Mouse (Mus musculus): ENCODE measurements around the gene Ctcfl.
"Not testable (repeated sequence)": the region's sequence is repeated elsewhere in the genome, so short reads cannot be mapped to it uniquely, and the experiment has no call there.

The Ctcfl gene

DNA sequence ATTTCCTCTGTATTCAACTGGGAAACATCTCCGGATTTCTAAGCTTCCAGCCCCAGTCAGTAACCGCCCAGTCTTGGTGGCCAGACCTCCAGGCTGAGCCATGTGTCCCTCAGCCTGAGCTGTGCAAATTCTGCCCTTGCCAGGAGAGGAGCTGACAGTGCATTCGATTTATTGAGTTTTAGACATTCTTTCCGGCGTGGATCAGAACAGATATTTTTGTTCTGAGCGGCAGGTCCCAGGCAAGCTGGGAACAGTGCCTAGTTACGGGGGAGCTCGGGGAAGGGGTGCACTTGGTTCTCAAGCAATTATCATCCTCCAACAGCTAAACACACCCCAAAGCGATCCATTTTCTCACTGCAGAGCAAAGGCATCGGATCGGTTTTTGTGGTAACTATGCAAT lies 24.3 kb upstream of the Ctcfl start:
- DNase-seq (ENCODE audit: low spot score in 2 of 2) = no peak

DNA sequence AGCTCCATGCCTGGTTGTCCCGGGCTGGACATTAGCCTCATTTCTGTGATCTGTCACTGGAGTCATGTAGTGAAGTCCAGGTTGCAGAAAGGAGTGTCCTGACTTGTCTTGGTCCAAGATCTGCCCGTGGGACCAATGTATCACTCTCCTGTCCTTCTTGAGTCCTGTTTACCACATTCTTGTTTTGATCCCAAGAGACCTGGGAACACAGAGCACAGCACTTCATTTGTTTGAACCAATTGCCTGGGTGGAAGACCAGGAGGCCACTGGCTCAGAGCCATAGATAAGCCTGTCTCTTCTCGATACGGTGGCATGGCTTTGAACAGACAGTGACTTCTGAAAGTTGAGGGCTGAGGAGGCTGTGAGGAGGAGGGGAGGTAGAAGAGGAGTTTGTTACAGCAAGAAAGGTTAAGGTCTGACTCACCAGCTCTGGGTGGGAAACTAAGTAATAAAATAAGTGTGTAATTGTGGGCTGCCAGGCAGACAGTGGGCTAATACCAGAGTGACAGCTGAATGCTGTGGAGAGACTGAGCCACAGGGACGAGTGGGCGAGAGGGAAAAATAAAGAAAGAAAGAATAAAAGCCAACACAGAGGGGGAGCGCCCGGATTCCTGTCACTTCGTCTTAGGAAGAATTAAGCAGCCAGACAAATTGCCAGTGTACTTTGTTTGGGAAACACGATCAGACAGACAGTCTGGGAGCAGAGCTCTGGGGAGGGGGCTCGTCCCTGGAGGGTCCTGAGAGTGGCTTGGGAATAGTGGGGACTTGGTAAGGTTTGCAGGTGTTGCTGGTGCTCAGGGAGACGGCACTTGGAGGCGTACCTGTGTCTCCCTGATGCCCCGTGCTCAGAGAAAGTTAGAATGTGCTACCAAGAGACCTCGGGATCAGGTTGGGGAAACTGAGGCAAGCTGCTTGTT lies 19.3 kb upstream of the Ctcfl start:
- no peak for DNase-seq (ENCODE audit: low spot score in 2 of 2)

DNA sequence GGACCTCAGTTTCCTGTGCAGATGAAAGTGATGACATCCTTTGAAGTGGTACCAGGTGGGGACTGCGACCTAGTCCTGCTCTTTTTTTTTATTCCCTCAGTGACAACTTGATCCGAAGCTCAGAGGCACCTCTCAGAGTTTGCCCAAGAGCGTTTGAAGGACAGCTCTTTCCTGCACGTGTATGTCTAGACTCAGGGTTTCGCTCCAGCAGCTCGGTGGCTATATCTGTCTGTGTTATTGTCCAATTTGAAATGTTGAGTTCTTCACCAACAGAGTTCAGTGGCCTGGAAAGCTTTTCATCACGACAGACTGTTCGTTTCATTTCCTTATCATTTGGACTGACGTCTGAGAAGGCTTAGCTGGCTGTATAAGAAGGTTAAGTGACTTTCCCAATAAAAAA lies 15.4 kb upstream of the Ctcfl start:
- no peak for DNase-seq (ENCODE audit: low spot score in 2 of 2)

DNA sequence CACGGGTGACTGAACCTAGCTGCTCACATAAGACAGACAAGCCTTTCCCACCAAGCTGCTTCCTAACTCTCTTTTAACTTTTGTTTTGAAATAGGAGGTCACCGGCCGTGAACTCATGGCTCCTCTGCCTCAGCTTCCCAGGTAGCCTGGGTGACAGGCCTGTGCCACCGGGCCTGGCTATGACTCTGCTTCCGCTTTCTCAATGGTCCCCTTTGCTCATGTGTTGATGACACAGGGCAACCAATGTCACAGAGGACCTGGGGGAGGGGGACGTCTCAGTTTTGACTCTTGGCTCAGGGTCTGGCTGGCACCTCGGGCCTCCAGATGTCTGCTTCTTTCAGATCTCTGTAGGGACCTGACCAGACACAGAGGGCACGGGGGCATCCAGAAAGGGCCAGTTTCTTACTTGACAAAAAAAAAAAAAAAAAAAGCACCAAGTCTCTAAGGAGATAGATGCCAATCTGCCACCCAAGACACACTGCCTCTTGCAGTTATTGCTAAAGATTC lies 13.5 kb upstream of the Ctcfl start:
- DNase-seq (ENCODE audit: low spot score in 2 of 2) = no peak

DNA sequence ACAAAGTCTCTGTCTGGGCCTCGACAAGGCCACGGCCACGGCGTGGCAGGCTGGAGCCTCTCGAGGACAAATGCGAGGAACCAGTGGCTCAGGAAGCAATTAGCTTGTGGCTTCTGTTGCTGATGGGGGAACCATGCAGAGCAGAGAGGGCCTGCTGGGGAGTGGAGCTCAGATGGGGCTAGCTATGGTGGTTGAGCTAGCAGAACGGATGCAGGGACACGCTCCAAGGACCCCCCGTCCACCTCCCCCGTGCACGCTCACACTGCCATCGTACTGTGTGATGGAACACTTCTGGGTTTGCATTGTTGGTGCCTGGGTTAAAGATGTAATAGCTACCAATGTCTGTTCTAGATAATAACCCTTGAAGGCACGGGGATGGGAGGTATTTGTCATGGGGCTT lies 12.9 kb upstream of the Ctcfl start:
- DNase-seq (ENCODE audit: low spot score in 2 of 2) = no peak

DNA sequence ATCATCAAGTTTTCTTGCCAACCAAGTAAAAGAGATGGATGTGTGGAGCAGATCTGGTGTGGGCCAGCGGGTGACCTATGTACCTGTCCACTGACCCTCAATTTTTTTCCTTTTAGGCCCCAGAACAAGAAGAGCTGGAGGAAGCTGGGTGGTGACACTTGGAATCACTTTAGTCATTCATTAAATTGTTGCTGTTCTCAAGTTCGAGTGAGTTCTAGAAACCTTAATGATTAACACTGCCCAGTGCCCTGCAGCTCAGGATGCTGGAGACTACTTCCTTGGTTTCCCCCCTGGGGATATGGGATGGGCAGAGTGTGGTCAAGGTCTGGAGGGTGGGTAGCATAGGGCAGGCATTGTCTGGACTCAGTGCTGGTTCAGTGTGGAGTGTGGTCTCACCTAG lies 9.8 kb upstream of the Ctcfl start:
- no peak for DNase-seq (ENCODE audit: low spot score in 2 of 2)

DNA sequence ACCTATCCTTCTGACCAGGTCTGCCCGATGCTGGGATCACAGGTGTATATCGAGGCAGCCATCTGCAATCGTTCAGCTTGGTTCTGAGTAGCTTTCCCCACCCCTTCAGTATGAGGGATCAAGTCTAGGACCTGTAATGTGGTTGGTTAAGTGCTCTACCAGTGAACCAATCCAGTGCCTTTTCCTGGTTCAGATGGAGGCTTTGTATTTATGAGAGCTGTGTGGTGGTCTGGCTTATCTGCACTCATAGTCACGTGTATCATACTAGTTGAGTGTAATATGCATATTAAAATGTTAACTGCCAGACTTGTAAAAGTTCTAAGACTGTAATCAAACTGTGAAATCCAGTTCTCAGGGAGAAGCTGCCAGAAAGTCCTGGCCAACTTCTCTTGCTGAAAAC lies 7.1 kb upstream of the Ctcfl start:
- no peak for DNase-seq (ENCODE audit: low spot score in 2 of 2)

DNA sequence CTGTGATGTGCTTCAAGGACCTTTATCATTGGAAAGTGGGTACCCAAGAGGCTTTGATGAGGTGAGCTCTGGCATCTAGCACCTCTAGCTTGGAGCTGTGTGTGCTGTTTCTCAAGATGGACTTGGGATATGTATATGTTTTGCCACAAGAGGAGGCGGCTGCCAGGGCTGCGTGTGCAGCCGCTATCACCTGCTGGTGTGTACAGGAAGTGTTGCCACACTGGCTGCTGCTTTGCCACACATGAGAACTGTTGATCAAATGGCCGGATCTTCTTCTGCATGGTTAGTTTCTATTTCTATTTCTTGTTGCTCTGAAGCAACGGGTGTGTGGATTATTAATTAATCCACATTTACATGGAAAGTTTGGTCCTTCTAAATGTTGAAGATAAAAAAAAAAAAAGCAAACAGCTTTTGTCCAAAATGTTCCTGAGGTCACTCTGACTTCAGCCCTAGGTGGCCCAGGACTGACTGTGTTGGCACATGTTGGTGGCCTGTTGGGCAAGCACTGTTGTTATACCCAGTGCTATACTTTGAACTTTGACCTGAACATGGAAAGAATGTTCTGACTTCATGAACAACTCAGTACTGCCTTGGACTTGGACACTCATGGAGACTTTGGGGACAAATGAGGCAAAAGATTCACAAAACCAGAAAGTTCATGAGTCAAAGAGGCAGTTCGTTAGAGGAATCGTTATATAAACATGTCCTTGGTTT lies 4.9 kb upstream of the Ctcfl start:
- DNase-seq (ENCODE audit: low spot score in 2 of 2) = no peak

DNA sequence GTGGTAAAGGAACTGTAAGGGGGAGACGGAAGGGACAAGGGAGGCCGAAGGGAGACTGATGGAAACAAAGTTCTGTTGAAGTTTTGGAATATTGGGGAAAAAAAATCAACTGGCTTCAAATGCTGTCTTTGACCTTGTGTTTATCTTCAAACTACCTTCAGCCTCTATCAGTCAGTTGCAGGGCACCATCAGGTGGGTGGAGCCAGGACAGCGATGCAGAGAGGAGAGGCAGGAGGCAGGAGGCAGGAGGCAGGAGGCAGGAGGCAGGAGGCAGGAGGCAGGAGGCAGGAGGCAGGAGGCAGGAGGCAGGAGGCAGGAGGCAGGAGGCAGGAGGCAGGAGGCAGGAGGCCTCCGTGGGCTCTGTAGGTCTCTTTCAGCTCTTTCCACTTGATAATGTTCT lies 792 bp upstream of the Ctcfl start:
- DNase-seq (ENCODE audit: low spot score in 2 of 2) = not testable (repeated sequence)

DNA sequence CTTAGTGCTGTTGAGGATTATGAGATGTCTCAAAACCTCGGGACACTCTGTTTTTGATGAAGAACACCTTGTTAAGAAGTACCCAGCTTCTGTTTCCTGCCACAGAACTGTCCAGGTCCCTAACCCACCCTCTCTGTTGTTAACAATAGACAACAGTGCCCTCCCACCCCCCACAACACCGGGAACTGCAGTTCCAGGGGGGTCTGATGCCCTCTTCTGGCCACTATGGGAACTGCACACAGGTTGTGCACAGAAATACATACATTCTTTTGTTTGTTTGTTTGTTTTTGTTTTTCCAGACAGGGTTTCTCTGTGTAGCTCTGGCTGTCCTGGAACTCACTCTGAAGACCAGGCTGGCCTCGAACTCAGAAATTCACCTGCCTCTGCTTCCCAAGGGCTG lies 5.5 kb downstream of the Ctcfl start:
- not testable (repeated sequence) for DNase-seq (ENCODE audit: low spot score in 2 of 2)

DNA sequence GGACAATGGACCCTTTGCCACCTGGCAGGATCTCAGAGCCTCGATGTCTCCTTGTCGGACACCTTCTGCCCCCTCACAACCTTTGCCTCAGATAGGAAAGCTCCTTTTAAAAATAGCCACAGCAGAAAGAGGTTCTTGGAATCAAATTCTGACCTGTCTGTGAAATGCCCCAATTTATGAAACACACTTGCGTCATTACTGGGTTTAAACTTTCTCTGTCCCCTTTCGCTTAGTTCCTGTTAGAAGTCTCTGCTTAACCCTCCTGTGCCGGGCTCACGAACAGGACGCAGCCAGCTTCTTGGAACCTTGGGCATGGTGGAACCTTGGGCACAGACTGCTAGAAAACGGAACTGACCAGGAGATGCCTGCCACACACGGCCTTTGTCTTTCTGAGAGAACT lies 8.8 kb downstream of the Ctcfl start:
- no peak for DNase-seq (ENCODE audit: low spot score in 2 of 2)

DNA sequence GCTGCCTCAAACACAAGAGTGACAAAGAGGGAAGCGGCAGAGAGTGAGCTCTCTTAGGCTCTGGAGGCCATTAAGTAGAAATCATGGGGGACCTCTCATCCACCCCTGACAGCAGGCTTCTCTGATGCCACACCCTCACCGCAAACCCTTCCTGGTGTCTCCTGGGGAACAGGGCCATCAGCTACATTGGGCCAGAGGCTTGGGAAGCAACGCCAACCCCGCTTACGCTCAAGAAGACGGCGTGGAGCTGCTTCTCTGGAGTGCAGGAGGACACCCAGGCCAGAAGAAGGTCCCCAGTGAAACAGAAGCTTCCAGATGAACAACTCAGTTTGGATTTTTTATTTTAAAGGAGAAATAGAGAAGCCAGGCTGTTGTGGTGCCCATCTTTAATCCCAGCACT lies 9.8 kb downstream of the Ctcfl start:
- no peak for DNase-seq (ENCODE audit: low spot score in 2 of 2)

DNA sequence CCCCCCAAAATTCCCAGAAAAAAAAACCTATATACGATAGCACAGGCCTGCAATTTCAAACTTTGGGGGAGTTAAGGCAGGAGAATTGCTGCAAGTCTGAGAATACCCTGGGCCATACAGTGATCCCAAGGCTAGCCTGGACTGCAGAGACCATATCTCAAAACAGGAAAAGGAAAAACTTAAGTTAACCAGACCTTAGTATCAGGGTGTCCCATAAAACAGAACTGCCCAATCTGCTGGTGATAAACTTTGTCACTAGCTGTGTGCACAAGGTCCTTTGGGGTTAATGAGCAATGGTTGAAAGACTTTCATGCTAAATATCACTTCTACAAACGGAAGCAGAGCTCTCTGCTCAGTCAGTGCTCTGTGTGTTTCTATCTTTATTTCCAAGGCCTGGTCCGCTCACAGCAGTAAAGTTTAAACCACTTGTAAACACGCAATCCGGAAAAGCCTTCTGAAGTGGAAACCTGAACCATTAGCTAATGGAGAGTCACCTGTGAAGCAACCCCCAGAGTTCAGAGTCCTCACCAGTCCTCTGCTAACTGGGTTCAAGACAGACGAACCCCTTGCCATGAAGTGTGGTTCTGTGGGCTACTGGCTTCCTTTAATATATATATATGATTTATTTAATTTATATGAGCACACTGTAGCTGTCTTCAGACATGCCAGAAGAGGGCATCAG lies 10.7 kb downstream of the Ctcfl start:
- no peak for DNase-seq (ENCODE audit: low spot score in 2 of 2)

DNA sequence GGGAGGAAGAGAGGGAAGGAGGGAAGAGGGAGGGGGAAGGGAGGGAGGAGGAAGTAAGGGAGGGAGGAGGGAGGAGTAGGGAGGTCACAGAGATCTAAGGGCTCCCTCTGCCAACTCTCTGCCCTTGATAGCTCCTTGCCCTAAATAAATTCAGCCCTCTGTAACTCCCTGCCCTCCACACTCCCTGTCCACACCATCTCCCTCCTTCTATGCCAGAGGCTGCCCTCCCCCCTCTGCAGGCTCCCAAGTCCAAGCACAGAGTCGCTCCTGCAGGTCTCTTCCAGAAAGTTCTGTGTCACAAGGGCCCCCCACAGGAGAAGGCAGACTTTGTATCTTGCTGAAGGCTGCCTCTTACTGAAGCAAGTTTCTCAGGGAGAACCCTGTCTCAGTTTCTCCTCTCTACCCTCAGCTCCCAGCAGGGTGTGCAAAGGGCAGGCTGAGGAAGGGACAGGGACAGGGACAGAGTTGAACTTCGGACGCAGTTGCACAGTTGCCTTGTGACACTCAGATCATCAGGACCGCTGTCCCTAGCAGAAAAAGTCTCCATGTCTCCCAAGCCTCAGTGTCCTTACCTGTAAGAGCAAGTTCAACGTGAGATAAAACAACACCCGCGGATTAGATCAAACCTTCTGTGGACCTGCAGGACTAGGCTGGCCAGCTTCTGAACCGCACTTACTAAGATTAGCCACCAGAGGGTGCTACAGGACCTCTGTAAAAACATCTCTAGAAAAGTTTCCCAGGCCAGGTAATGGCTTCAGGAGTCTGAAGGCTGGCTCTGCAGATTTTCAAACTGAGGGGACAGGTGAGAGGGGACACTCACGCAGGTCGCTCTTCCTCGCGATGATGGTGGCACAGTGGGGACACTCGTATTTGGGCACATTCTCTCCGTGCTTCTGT lies 12.2 kb downstream of the Ctcfl start:
- no peak for DNase-seq (ENCODE audit: low spot score in 2 of 2)

DNA sequence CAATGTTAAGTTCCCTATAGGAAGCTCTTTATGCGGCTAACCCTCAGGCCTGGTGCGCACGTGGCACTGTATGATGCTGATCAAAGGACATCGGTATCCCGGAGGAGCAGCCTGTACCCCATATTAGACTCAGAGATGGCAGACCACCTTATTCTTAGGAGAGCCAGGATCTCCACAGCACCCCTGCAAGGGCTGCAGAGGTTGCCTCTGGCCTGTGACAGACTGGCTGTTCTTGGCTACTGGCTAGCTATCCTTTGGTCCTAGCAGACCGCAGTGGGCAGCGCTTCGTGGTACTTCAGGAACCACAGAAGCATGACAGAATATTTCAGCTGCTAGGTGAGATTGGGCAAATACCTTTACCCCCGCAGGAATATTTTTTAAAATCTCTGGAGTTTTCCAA lies 12.9 kb downstream of the Ctcfl start:
- DNase-seq (ENCODE audit: low spot score in 2 of 2) = no peak

DNA sequence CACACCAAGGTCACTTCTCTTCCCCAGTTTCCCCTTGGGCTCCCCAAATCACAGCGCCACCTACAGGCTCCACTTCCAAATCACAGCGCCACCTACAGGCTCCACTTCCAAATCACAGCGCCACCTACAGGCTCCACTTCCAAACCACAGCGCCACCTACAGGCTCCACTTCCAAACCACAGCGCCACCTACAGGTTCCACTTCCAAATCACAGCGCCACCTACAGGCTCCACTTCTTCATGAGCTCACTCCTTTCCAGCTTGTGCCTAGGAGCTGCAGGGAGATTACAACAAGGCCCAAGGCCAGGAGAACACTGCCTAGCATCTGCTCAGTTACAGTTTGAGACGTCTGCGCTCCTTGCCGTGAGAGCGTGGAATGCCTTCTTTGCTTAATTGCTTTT lies 22.0 kb downstream of the Ctcfl start:
- not testable (repeated sequence) for DNase-seq (ENCODE audit: low spot score in 2 of 2)

DNA sequence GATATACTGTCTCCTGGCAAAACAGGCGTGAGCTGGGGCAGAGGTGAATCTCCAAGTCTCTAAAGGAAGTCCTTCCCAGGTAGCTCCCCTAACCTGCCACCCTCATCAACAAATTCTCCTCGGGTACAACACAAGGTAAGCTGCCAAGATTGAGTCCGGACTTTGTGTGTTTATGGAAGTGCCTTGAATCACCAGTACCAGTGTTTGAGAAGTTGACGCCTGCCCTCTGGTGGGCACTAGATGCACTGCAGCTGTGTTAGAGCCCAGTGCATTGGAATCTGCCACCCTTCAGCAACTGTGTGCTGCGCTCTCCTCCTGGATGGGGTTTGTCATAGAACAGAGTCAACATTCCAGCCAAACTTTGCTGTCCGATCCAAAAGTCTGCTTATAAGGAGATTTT lies 29.9 kb downstream of the Ctcfl start:
- peak; percentile 69 to 83 for DNase-seq (ENCODE audit: low spot score in 2 of 2)

DNA sequence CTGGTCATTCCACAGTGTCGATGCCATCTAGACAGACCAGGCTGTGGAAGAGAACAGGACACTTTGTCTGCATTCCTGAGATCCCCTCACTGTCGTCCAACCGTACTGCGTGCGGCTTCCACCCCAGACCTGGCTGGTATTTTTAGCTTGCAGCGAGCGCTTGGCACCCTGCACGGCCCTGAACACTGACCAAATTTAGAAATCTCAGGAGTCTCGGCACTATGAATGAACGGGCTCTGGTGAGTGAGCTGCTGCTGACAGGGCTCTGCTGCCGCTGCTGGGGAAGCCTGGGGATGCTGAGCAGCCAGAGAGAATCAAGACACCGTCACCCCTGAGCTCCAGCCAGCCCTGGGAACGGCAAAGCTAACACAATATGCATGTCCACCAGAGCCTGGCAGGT lies 31.9 kb downstream of the Ctcfl start:
- no peak for DNase-seq (ENCODE audit: low spot score in 2 of 2)

DNA sequence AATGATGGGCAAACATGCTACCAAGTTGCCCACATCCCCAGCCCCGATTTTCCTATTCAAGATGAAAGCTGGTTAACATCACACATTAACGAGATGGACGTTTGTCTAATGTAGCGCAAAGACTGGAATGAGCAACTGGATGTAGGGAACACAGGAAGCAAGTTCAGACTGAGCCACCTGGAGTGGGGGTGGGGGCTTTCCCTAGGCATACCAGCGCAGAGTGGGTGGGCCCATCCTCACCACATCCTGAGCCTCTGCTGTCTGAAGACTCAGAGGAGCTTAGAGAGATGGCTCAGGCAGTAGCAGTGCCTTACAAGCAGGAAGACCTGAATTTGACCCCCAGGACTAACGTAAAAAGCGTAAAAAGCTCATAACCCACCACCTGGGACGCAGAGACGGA lies 33.6 kb downstream of the Ctcfl start:
- DNase-seq (ENCODE audit: low spot score in 2 of 2) = no peak

DNA sequence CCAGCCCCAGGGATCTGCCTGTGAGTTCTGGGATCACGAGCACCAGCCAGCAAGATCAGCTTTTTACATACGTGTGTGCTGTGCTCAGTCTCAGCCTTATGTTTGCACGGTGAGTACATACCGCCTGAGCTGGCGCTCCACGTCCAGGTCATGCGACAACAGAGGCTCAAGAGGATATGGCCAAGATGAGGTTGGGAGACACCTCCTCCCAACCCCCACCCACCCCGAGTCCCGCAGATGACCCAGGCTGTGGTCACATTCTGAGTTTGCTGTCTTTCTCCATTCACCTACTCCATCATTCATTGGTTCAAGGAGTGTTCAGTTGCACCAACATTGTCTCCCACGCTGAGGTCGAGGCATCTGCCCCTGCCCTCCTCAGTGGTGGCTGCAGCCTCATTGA lies 34.5 kb downstream of the Ctcfl start:
- DNase-seq (ENCODE audit: low spot score in 2 of 2) = no peak

DNA sequence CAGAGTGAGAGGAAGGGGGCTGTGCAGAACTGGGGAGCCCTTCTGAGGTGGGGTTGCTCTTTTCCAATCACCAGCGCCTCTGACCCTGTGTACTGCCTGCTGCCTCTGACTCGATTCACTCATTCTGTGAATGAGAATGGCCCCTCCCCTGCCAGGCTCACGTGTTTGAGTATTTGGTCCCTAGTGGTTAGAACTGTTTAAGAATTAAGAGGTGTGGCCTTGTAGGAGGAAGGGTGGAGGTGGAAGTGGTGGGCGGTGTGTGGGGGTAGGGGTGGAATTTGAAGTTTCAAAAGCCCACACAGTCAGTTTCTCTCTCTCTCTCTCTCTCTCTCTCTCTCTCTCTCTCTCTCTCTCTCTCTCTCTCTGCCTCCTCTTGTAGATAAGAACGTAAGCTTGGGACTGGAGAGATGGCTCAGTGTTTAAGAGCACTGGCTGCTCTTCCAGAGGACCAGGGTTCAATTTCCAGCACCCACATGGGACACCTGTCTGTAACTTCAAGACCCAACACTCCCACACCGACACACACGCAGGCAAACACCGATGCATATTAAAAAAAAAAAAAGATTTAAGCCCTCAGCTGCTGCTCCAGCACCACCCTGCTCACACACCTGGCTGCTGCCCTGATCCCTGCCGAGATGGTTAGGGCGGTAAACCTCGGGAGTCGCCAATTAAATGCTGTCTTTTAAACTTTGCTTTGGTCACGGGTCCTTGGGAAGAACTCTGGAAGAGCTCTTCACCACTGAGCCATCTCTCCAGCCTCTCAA lies 35.4 kb downstream of the Ctcfl start:
- no peak for DNase-seq (ENCODE audit: low spot score in 2 of 2)

Measured in urinary bladder, postnatal 4 days (tissue).